Mouse (Mus musculus) spleen, postnatal 14 days (tissue): ENCODE data around the gene Fat3.

Source experiments
- DNase-seq, 2 experiments: peaks; one replicate each; pipeline ENCODE4 v3.0.0; 2021 to 2022; ENCODE audit warnings: low spot score in 2 of 2

The Fat3 gene

GRCm38 (mm10) chr9:15886756-15887155, 614.3 kb downstream of the Fat3 start:
- DNase-seq = no peak

DNA sequence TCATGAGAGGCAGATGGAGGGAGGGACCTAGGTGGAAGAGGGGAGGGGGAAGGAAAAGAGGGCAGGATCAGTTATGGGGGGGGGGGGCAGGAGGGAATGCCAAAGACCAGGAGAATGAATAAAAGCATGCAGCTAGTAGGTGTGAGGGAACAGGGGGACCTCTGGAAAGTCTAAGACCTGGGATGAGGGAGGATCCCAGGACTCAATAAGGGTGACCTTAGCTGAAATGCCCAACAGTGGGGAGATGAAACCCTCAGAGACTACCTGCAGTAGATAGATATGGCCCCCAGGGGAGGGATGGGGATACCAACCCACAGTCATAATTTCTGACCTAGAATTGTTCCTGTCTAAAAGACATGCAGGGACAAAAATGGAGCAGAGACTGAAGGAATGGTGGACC, 620.3 kb downstream of the Fat3 start:
- DNase-seq = no peak

DNA sequence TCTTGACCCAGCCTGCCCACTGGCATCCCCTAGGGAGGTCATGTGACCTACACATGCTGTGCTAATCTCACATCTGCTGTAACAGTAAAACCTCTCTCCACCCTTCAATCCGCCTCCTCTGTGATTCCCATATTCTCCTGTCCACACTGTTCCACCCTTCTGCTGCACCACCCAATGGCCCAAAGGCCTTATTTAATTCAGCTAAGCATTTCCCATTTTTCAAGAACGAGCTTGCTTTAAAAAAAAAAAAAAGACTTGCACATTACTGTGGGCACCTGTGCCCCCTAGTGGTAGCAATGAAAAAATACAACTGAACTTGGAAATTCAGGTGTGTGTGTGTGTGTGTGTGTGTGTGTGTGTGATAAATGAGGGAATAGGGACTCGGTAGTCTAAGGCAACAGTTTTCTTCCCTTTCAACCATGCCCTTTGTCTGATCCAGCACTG, 620.9 kb downstream of the Fat3 start:
- DNase-seq = no peak

DNA sequence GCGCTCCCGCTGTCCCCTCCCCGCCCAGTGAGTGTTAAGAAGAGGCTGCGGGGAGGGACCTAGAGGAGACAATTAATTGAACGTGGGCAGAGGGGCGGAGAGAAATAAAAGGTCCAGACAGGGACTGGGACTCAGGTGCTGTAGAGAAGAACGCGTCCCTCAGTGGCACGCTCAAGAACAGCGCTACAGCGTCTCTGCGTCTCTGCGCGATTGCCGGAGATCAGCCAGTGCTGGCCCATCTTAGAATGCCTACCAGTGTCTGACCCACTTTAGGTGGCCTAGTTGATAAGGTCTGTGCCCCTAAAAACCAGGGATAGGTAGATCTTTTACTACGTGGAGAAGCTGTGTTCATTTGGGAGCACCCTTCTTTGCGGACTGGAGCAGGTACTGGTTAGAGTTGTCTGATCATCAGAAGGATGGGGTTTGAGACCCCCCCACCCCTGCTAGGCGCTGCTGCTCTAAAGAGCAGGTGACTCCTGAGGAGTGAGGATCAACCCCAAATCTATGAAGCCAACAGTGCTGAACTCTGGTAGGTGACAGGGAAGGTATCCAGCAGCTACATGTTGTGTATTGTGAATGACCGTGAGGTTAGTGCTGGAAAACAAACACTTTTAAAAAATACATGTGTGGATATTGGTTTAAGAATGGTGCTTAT, 626.5 kb downstream of the Fat3 start, which contains the start of gene Mtnr1b:
Gene Mtnr1b (minus strand): TSS at position 51 of the 655 bp plus-strand sequence.
- no peak for DNase-seq

DNA sequence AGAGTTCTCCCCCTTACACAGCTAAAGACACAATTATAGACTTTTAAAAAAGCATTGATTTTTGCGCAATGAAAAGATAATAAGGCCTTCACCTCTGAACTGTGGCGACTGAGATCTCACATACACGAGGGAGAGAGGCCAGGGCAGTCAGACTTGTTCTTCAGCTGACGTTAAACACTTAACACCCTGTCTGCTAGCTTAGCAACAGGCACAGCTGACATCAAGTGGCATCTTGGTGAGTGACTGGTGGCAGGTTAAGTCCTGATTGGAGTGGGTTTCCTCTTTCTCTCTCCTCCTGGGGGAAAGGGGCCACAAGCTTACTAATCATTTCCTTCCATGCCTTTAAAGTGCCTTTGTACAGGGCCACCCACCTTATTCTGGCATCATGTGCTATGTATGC, 631.1 kb downstream of the Fat3 start:
- DNase-seq = no peak

GRCm38 (mm10) chr9:15869456-15869855, 631.6 kb downstream of the Fat3 start:
- no peak for DNase-seq

DNA sequence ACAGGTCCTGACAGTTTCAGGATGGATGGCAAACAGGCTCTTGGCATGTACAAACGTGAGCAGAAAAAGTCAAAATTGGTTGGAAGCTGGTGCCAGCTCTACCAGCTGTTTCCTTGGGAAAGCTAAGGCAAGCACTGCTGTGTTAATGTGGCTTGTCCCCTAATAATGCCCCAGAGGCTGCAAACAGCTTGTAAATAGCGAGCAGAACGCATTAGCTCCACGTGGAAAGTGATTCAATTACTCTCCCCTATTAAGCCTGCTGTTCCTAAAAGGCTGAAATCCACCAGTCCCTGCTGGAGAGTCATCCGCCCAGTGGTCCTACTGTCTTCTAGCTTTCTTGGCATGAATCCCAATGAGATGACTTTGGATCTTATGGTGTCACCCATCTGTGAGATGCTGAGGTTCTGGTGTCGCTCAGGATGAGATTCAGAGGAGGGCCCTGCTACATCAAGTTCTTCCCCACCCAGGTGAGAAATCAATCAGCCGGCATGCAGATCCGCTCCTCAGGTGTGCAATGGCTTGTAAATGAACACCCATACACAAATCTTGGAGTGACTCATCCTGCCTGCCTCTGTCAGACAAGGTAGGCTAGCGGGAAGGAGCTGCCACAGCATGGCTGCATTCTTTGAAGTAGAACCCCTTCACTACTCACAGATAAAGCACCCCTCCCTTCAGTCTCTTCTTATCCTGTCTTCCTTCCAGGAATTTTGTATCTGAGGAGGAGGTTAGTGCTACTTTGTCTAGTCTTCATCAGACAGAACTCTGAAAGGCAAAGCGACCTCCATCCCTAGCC, 634.6 kb downstream of the Fat3 start:
- no peak for DNase-seq

DNA sequence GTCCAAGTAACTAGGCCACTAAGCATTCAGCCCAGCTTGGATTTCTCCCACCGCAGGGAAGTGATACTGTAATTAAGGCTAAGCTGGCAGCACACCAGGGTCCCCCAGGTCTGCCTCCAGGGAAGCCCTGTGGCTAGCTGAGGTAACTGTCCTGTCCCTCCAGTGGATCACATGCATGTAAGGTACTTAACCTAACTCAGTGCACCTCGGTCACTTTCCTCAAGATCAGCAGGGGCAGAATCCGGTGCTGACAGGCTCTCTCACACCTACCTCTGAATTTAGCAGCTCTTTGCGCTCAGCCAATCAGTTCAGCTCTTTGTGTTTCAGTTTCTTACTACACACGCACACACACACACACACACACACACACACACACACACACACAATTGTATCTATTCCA, 639.7 kb downstream of the Fat3 start:
- no peak for DNase-seq
